Mouse (Mus musculus) kidney, postnatal 4 days (tissue): Measurements from ENCODE around the gene Ptprm.

Experiments used
- DNase-seq, 2 experiments: peaks; one replicate each; pipeline ENCODE4 v3.0.0; 2021; ENCODE audit warnings: mixed read lengths in 2 of 2

Ptprm gene

GRCm38 (mm10) chr17:67343006-67343405, 11.3 kb downstream of the Ptprm start:
- DNase-seq, result no peak

- DNase-seq, result no peak
These were observed 13.9 kb downstream of the Ptprm start for GRCm38 (mm10) chr17:67340362-67340761.

- no peak for DNase-seq
These were observed 14.7 kb downstream of the Ptprm start for GRCm38 (mm10) chr17:67339569-67339968.

- no peak for DNase-seq
These were observed 19.9 kb downstream of the Ptprm start for GRCm38 (mm10) chr17:67334310-67334709.

GRCm38 (mm10) chr17:67329435-67329834, 24.8 kb downstream of the Ptprm start:
- no peak for DNase-seq

- DNase-seq, result no peak
These were observed 29.8 kb downstream of the Ptprm start for GRCm38 (mm10) chr17:67324499-67324832.

- DNase-seq, result peak in 1 of 2 experiments; percentile 27
These were observed 30.3 kb downstream of the Ptprm start for GRCm38 (mm10) chr17:67323777-67324498.

GRCm38 (mm10) chr17:67314491-67315205, 39.6 kb downstream of the Ptprm start:
- DNase-seq, result no peak

GRCm38 (mm10) chr17:67308421-67308820, 45.8 kb downstream of the Ptprm start:
- no peak for DNase-seq

GRCm38 (mm10) chr17:67306066-67306845, 48.0 kb downstream of the Ptprm start:
- peak in 1 of 2 experiments; percentile 35 for DNase-seq

GRCm38 (mm10) chr17:67304831-67305230, 49.4 kb downstream of the Ptprm start:
- DNase-seq, result peak; percentile 62 to 74

- peak in 1 of 2 experiments; percentile 37 for DNase-seq
These were observed 50.7 kb downstream of the Ptprm start for GRCm38 (mm10) chr17:67303326-67304099.

GRCm38 (mm10) chr17:67302569-67302968, 51.7 kb downstream of the Ptprm start:
- no peak for DNase-seq

GRCm38 (mm10) chr17:67302074-67302473, 52.2 kb downstream of the Ptprm start:
- no peak for DNase-seq

GRCm38 (mm10) chr17:67301367-67301766, 52.9 kb downstream of the Ptprm start:
- DNase-seq, result no peak

GRCm38 (mm10) chr17:67298269-67298798, 55.9 kb downstream of the Ptprm start:
- no peak for DNase-seq

- DNase-seq, result no peak
These were observed 57.4 kb downstream of the Ptprm start for GRCm38 (mm10) chr17:67296604-67297595.

- peak in 1 of 2 experiments; percentile 15 for DNase-seq
These were observed 63.5 kb downstream of the Ptprm start for GRCm38 (mm10) chr17:67290662-67291240.

- DNase-seq, result no peak
These were observed 66.8 kb downstream of the Ptprm start for GRCm38 (mm10) chr17:67287501-67287900.

GRCm38 (mm10) chr17:67281640-67282170, 72.6 kb downstream of the Ptprm start:
- DNase-seq, result no peak
